Mouse (Mus musculus) forebrain, embryonic 11.5 days (tissue): ENCODE measurements at regions not wholly inside any gene's neighbourhood (a gene's known extent, or its start where the extent isn't known, plus 50 kb on each side); places are given as distances from the start of the nearest gene placed in this dataset.
A peak's percentile ranks its signal among the peaks of the same experiment; 100 is the strongest.

Experiments
- ATAC-seq: fragments of 200-750 bp; cut with Nextera tagmentation; replicated peaks from 2 replicates; pipeline ENCODE4 v1.8.0; 2017; ENCODE audit warnings: moderate TSS enrichment; ENCODE audit not compliant: low FRiP score
- DNase-seq: peaks from one replicate; pipeline ENCODE4 v3.0.0-alpha.2; 2017; ENCODE audit warnings: low spot score
- H3K27ac ChIP-seq: fragments of 300-500 bp; sonication (generic); 2 replicates; pipeline ENCODE4 v1.5.1; 2014; ENCODE audit warnings: low read depth, low read length
- H3K27me3 ChIP-seq: fragments of 300-500 bp; sonication (generic); 2 replicates; pipeline ENCODE4 v1.6.1; 2014; ENCODE audit warnings: mild to moderate bottlenecking, low read length, mixed read lengths; ENCODE audit not compliant: control insufficient read depth, insufficient read depth
- H3K36me3 ChIP-seq: fragments of 300-500 bp; sonication (generic); 2 replicates; pipeline ENCODE4 v1.6.1; 2014; ENCODE audit warnings: mild to moderate bottlenecking, low read length, moderate library complexity, mixed read lengths; ENCODE audit not compliant: control insufficient read depth, insufficient read depth
- H3K4me1 ChIP-seq: fragments of 300-500 bp; sonication (generic); replicated peaks from 2 replicates; pipeline ENCODE4 v1.6.1; 2014; ENCODE audit warnings: low read length, mixed read lengths; ENCODE audit not compliant: control insufficient read depth, insufficient read depth
- H3K4me2 ChIP-seq: fragments of 300-500 bp; sonication (generic); 2 replicates; pipeline ENCODE4 v1.6.1; 2014; ENCODE audit warnings: low read depth, mild to moderate bottlenecking, low read length, moderate library complexity, mixed read lengths; ENCODE audit not compliant: severe bottlenecking
- H3K4me3 ChIP-seq: fragments of 300-500 bp; sonication (generic); 2 replicates; pipeline ENCODE4 v1.5.1; 2014; ENCODE audit warnings: low read depth, low read length
- H3K9ac ChIP-seq: fragments of 300-500 bp; sonication (generic); 2 replicates; pipeline ENCODE4 v1.6.1; 2014; ENCODE audit warnings: low read length
- H3K9me3 ChIP-seq: fragments of 300-500 bp; sonication (generic); 2 replicates; pipeline ENCODE4 v1.6.1; 2016; ENCODE audit warnings: low read length, mixed read lengths; ENCODE audit not compliant: control insufficient read depth
- WGBS: fragments of 180-500 bp; shearing (Covaris S2); extraction: QIAGEN DNeasy Blood & Tissue Kit; methylation state at CpG from one replicate; pipeline ENCODE4 v1.1.7; 2014; 5-methylcytosine and 5-hydroxymethylcytosine counted together

DNA sequence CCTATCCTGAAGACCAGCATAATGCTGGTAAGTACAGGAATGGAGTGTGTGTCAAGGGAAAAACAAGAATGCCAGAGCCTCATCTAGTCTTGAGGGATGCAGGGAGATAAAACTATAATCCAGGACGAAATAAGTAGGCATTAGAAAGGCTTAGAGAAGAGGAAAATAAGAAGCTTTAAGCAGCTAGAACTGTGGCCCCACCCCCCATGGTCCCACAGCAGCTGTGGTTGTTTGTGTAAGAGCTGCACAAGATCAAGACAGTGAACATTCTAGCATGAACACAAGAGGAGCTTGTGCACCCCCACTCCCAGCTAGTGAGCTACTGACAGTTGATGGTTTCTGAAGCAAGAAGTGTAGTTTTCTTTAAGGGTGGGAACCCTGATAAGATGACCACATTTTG lies 315.9 kb downstream of the Tmem135 start:
- DNase-seq (no peak), ATAC-seq (no peak)
- no peaks in the 10 kb centered on the region for H3K36me3 ChIP-seq
- WGBS, result 47% methylated on average over 1 of the region's 1 CpGs
- no peak overlapping the region for H3K27ac ChIP-seq
- no peaks in the 10 kb centered on the region for H3K4me1 ChIP-seq
- H3K9me3 ChIP-seq, result no peaks in the 10 kb centered on the region
- no peaks in the 10 kb centered on the region for H3K27me3 ChIP-seq
- no peak overlapping the region for H3K4me2 ChIP-seq
- no peak overlapping the region for H3K9ac ChIP-seq
- H3K4me3 ChIP-seq, result no peak overlapping the region

DNA sequence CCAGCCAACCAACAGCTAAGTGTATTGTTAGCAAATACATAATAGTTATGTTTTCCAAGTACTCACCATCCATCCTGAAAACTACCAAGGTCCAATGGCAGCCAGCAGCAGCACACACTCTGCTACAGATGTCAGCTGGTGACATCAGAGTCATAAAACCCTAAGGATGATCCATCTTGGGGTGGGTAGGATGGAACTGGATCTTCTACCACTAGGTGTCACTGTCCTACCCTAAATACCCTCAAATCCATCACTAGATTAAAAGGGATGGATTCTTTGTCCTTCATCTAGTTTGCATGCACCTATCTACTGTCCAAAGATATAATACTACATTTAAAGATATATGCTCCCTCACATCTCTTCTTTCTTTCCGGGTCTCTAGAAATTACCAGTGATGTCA lies 317.7 kb downstream of the Tmem135 start:
- peak; percentile 58 for ATAC-seq
- Histone ChIP-seq H3K4me2 (no peak overlapping the region), H3K4me3 (no peak overlapping the region), H3K9me3 (no peaks in the 10 kb centered on the region), H3K27ac (no peak overlapping the region), H3K27me3 (no peaks in the 10 kb centered on the region), H3K4me1 (no peaks in the 10 kb centered on the region), H3K36me3 (no peaks in the 10 kb centered on the region), H3K9ac (no peak overlapping the region)
- WGBS, result 81% methylated on average over 1 of the region's 1 CpGs
- no peak for DNase-seq

DNA sequence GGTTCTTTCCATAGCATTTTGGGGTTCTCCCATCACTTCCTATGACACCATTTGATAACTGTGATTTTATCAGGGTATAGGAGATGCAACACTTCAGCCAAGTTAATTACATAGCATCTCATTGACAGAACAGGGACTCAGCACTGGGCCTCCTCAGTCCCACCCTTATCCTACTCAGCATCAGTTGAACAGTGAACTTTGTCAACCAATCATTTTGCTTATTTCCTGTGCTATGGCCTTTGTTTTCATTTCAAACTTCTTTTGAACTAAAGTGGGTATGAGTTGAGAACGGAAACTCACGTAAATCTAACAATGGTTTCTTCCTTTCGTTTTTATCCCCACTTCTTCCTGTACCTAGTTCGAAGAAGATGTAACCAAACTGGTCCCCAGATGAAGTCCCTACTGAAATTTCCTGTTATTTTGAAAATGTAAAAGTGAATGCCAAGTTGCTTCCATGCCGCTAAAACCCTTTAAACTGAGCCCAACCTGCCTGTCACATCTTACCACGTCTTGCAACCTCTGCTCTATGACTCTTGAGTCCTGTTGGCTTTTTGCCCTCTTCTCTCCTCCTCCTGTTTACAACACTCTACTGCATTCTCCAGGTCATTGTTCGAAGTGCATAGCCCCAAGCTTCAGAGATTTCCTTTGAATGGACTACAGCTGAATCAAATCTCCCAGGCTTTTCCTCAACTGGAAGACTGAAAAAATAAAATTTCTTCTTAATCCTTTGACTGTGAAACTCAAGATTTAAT lies 329.9 kb downstream of the Tmem135 start:
- H3K9me3 ChIP-seq, result no peaks in the 10 kb centered on the region
- H3K27me3 ChIP-seq, result no peaks in the 10 kb centered on the region
- no peak for DNase-seq
- H3K36me3 ChIP-seq, result no peaks in the 10 kb centered on the region
- no peak overlapping the region for H3K9ac ChIP-seq
- no peak overlapping the region for H3K27ac ChIP-seq
- H3K4me3 ChIP-seq, result no peak overlapping the region
- WGBS, result 81% methylated on average over 7 of the region's 7 CpGs
- H3K4me2 ChIP-seq, result no peak overlapping the region
- ATAC-seq, result no peak
- H3K4me1 ChIP-seq, result no peaks in the 10 kb centered on the region

DNA sequence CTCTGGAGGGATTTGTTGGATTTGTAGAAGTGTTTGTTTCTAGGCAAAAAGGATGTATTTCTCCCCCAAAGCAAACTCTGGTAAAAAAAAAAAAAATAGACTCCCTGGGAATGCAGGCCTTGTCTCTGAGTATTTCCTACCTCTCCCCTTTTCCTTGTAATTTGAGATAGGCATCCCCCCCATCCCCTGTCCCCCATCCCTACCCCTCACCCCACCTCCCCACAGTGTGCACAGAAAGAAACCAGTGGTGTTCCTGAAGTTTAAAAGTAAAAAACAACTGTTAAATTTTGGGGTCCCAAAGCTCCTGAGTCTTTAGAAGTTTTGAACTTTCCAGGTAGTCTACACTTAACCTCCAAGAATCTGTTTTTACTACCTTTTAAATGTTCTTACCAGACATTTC lies 334.0 kb downstream of the Tmem135 start:
- H3K9ac ChIP-seq, result no peak overlapping the region
- no peaks in the 10 kb centered on the region for H3K4me1 ChIP-seq
- no peak for DNase-seq
- no peak for ATAC-seq
- H3K9me3 ChIP-seq, result no peaks in the 10 kb centered on the region
- H3K4me2 ChIP-seq, result no peak overlapping the region
- no peak overlapping the region for H3K27ac ChIP-seq
- H3K27me3 ChIP-seq, result no peaks in the 10 kb centered on the region
- no peaks in the 10 kb centered on the region for H3K36me3 ChIP-seq
- H3K4me3 ChIP-seq, result no peak overlapping the region

DNA sequence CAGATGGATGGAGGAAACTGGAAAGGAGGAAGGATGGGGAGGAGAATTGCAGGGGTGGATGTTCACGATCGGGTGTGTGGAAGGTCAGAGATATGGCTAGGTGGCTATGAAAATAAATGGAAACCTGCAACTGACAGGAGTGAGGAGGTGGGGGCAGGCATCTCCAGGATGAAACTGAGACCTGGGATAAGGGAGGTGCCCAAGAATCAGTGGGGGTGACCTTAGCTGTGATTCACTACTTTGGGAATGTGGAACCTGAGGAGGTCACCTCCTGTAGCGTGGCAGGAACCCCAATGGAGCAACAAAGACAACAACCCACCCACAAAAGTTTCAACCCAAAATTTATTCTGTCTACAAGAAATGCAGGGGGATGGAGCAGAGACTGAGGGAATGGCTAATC lies 339.6 kb downstream of the Tmem135 start:
- Histone ChIP-seq H3K27me3 (no peaks in the 10 kb centered on the region), H3K4me2 (no peak overlapping the region), H3K27ac (no peak overlapping the region), H3K4me3 (no peak overlapping the region), H3K36me3 (no peaks in the 10 kb centered on the region), H3K9me3 (no peaks in the 10 kb centered on the region), H3K4me1 (no peaks in the 10 kb centered on the region), H3K9ac (no peak overlapping the region)
- DNase-seq (no peak), ATAC-seq (no peak)
- WGBS, result 93% methylated on average over 3 of the region's 3 CpGs

DNA sequence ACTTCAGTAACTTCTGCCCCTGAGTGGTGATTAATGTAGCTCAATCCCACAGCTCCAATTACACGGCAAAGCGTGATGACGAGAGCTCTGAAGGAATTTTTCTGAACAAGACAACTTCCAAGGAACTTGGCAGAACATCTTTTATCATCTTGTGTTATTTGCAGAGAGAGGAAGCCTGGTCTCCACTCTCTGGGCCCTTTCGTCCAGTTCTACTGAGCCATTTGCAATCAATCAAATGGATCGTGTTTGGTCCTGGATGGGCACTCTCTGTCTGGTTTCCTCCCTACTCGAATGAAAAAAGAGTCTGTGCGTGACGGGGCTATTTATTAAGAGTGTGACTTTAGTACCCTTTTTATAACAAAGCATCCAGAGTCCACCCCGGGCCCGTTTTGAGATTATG lies 340.4 kb downstream of the Tmem135 start:
- H3K4me1 ChIP-seq, result no peaks in the 10 kb centered on the region
- H3K27me3 ChIP-seq, result no peaks in the 10 kb centered on the region
- no peak overlapping the region for H3K4me2 ChIP-seq
- no peaks in the 10 kb centered on the region for H3K9me3 ChIP-seq
- DNase-seq, result no peak
- no peaks in the 10 kb centered on the region for H3K36me3 ChIP-seq
- H3K27ac ChIP-seq, result no peak overlapping the region
- WGBS, result 91% methylated on average over 10 of the region's 10 CpGs
- H3K4me3 ChIP-seq, result no peak overlapping the region
- ATAC-seq, result no peak
- H3K9ac ChIP-seq, result no peak overlapping the region

DNA sequence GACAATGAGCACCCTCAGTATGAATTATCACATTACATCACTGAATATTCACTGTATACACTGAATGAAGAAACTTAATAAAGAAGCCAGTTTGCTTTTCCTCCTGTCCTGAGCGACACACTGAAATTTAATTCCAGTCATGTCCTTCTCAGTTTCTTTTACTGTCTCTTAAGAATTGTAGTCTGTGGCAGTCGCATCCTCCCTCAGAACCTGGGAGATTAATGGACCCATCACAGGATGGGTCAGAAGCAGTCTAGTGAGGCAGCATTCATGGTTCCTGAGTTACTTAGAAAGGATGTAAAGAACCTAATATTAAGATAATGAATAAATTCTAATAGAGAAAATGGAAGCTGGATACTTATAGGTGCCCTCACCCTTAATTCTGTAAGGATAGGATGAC lies 349.5 kb downstream of the Tmem135 start:
- Histone ChIP-seq H3K4me3 (no peak overlapping the region), H3K4me1 (no peaks in the 10 kb centered on the region), H3K9ac (no peak overlapping the region), H3K4me2 (no peak overlapping the region), H3K27ac (no peak overlapping the region), H3K27me3 (no peaks in the 10 kb centered on the region), H3K36me3 (no peaks in the 10 kb centered on the region), H3K9me3 (no peaks in the 10 kb centered on the region)
- ATAC-seq (no peak), DNase-seq (no peak)
- 91% methylated on average over 2 of the region's 2 CpGs for WGBS

DNA sequence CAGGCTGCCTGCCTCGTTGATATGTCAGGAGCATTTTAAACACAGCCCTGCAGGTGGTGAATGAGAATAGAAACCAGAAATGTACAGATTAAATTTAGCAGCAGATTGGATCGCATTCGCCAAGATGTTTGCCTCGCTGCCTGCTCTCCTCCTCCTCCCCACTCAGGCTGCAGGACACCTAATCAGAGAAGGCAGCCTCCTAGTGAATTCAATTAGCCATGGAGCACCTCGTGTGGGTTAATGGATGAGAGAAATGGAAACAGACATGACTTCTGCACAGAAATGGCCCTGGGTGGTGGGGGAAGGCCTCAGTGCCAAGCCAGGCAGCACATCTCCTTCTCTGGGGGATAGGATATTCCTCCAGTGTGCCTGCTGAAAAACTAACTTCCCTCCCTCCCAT lies 352.8 kb downstream of the Tmem135 start:
- WGBS, result 73% methylated on average over 5 of the region's 5 CpGs
- no peaks in the 10 kb centered on the region for H3K9me3 ChIP-seq
- no peaks in the 10 kb centered on the region for H3K4me1 ChIP-seq
- no peak overlapping the region for H3K27ac ChIP-seq
- no peak overlapping the region for H3K9ac ChIP-seq
- no peak overlapping the region for H3K4me2 ChIP-seq
- no peak overlapping the region for H3K4me3 ChIP-seq
- H3K36me3 ChIP-seq, result no peaks in the 10 kb centered on the region
- ATAC-seq (no peak), DNase-seq (no peak)
- no peaks in the 10 kb centered on the region for H3K27me3 ChIP-seq

DNA sequence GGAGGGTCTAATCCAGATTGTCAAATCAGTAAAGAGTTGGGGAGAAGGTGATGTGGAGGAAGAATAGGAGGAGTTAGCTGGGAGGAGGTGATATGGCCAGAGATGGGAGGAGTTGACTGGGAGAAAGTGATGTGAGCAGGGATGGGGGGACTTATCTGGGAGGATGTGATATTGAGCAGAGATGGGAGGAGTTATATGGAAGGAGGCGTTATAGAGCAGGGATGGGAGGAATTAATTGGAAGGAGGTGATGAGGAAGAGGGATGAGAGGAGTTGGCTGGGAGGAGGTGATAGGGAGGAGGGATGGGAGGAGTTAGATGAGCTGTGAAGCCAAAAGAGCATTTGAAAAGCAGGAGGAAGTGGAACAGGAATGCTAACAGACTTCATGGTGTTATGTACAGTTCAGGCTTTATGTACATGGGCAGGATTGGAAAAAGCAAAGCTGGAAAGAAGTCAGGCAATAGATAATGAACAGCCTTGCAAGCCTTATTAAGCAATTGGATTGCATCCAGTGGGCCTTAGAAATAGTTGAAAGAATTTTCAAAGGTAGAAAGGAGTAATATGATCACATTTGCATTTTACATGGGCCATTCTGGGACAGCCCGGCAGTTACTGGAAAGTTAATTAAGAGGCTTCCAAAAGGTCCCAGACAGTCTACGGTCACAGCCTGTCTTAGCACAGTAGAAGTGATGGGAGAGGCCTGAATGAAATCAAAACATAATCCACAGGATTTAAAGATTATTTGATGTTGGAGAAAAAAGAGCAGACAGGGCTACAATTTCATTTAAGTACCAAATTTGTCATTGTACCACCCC lies 357.4 kb downstream of the Tmem135 start:
- no peak for DNase-seq

More for the DNA sequence above, 357.4 kb downstream of the Tmem135 start:
- Histone ChIP-seq H3K9me3 (no peaks in the 10 kb centered on the region), H3K4me3 (no peak overlapping the region), H3K4me2 (no peak overlapping the region), H3K9ac (no peak overlapping the region), H3K27me3 (no peaks in the 10 kb centered on the region), H3K27ac (no peak overlapping the region), H3K4me1 (no peaks in the 10 kb centered on the region), H3K36me3 (no peaks in the 10 kb centered on the region)
- peak; percentile 69 for ATAC-seq
- 65% methylated on average over 3 of the region's 3 CpGs for WGBS
